In genomic region chr2:172824906-172825784, GRCm38 (mm10) we compare ENCODE assay signal across 8 mouse cellular contexts.
DNase-seq lines count a peak whose midpoint lies in the region; ATAC-seq and TF ChIP-seq lines count a peak whose summit lies in the region.

No protein-coding gene starts in this region.

- no peaks in the 10 kb centered on the region for H3K9me3 ChIP-seq in forebrain, postnatal 0 days (ENCODE audit: low read length)
- no peaks in the 10 kb centered on the region for H3K9me3 ChIP-seq in hindbrain, embryonic 13.5 days
- no peaks in the 10 kb centered on the region for H3K9me3 ChIP-seq in midbrain, embryonic 10.5 days (replicated peaks)
- H3K9me3 ChIP-seq in stomach, postnatal 0 days (ENCODE audit: control insufficient read depth, low read length), result no peaks in the 10 kb centered on the region

- DNase-seq in 3T3-L1 (ENCODE audit: low read depth, low spot score), result peak; percentile 4
- peak; percentile 93 for DNase-seq in ZHBTc4 (ENCODE audit: low read depth, low spot score)
- DNase-seq in forebrain, postnatal 0 days, result peak; percentile 81
- peak; percentile 64 to 71 for DNase-seq in left cerebral cortex, postnatal 25 days (ENCODE audit: low spot score in 2 of 2)
- peak; percentile 72 for DNase-seq in midbrain, embryonic 10.5 days (ENCODE audit: low spot score)
- peak; percentile 83 for DNase-seq in stomach, postnatal 0 days (ENCODE audit: low spot score)

- H3K36me3 ChIP-seq in forebrain, postnatal 0 days (ENCODE audit: insufficient read depth), result no peaks in the 10 kb centered on the region
- H3K36me3 ChIP-seq in hindbrain, embryonic 13.5 days, result no peaks in the 10 kb centered on the region
- no peaks in the 10 kb centered on the region for H3K36me3 ChIP-seq in midbrain, embryonic 10.5 days
- no peaks in the 10 kb centered on the region for H3K36me3 ChIP-seq in stomach, postnatal 0 days (ENCODE audit: control insufficient read depth, insufficient read depth, low read length)

- peak overlapping the region; percentile 38 for H3K4me2 ChIP-seq in forebrain, postnatal 0 days (ENCODE audit: low read depth)
- peak overlapping the region; percentile 48 for H3K4me2 ChIP-seq in hindbrain, embryonic 13.5 days
- H3K4me2 ChIP-seq in stomach, postnatal 0 days (replicated peaks; ENCODE audit: low read depth), result peak overlapping the region; percentile 47

- peak; percentile 79 for TF ChIP-seq CTCF in forebrain, postnatal 0 days (IDR thresholded peaks at IDR 0.05; ENCODE audit: low read depth)
- peak; percentile 89 for TF ChIP-seq CTCF in stomach, postnatal 0 days (IDR thresholded peaks at IDR 0.05; ENCODE audit: low read depth)

- H3K4me3 ChIP-seq in forebrain, postnatal 0 days (ENCODE audit: low read depth, low read length), result peak overlapping the region; percentile 7; the same call in 1 of the 2 replicates
- H3K4me3 ChIP-seq in hindbrain, embryonic 13.5 days, result peak overlapping the region; percentile 11; the same call in 1 of the 2 replicates
- H3K4me3 ChIP-seq in midbrain, embryonic 10.5 days, result peak overlapping the region; percentile 30
- no peak overlapping the region for H3K4me3 ChIP-seq in stomach, postnatal 0 days (ENCODE audit: low read depth, low read length)

- H3K9ac ChIP-seq in forebrain, postnatal 0 days, result no peak overlapping the region
- no peak overlapping the region for H3K9ac ChIP-seq in hindbrain, embryonic 13.5 days
- H3K9ac ChIP-seq in stomach, postnatal 0 days (ENCODE audit: low read length), result no peak overlapping the region

- H3K27ac ChIP-seq in forebrain, postnatal 0 days (ENCODE audit: low read depth, low read length), result no peak overlapping the region
- H3K27ac ChIP-seq in hindbrain, embryonic 13.5 days, result no peak overlapping the region
- no peak overlapping the region for H3K27ac ChIP-seq in midbrain, embryonic 10.5 days (replicated peaks)
- H3K27ac ChIP-seq in stomach, postnatal 0 days (replicated peaks), result 0 out of 2 replicates have a peak overlapping the region, but pooled peaks have one; percentile 30

- 0 out of 2 replicates have a peak, but pooled peaks cover 5% of the 10 kb centered on the region for H3K4me1 ChIP-seq in forebrain, postnatal 0 days (ENCODE audit: insufficient read depth)
- peaks cover 15% of the 10 kb centered on the region for H3K4me1 ChIP-seq in hindbrain, embryonic 13.5 days (replicated peaks)
- H3K4me1 ChIP-seq in midbrain, embryonic 10.5 days, result peaks cover 34% of the 10 kb centered on the region
- H3K4me1 ChIP-seq in stomach, postnatal 0 days (replicated peaks; ENCODE audit: control insufficient read depth, insufficient read depth), result no peaks in the 10 kb centered on the region; the same call in 1 of the 2 replicates

- intact Hi-C loops in left cerebral cortex, postnatal 25 days (cut with DNase I), result loop anchor here (2.0 kb wide), 1 partner anchor 348 kb away; no protein-coding TSS in a partner anchor

- TF ChIP-seq EP300 in stomach, postnatal 0 days (optimal IDR thresholded peaks at IDR 0.05), result no peak

- peaks cover 7% of the 10 kb centered on the region; the same call in 1 of the 2 replicates for H3K27me3 ChIP-seq in forebrain, postnatal 0 days (ENCODE audit: insufficient read depth, low read length)
- peaks cover 65% of the 10 kb centered on the region for H3K27me3 ChIP-seq in hindbrain, embryonic 13.5 days
- peaks cover 91% of the 10 kb centered on the region for H3K27me3 ChIP-seq in midbrain, embryonic 10.5 days (ENCODE audit: low read depth, poor library complexity, severe bottlenecking)
- no peaks in the 10 kb centered on the region for H3K27me3 ChIP-seq in stomach, postnatal 0 days (ENCODE audit: control insufficient read depth, insufficient read depth, low read length)

- WGBS in forebrain, postnatal 0 days, result 18% methylated on average over 43 of the region's 43 CpGs
- 21% methylated on average over 43 of the region's 43 CpGs for WGBS in hindbrain, embryonic 13.5 days
- 21% methylated on average over 43 of the region's 43 CpGs for WGBS in midbrain, embryonic 10.5 days
- 15% methylated on average over 43 of the region's 43 CpGs for WGBS in stomach, postnatal 0 days

- ATAC-seq in forebrain, postnatal 0 days, result peak; percentile 79
- ATAC-seq in hindbrain, embryonic 13.5 days (ENCODE audit: low FRiP score), result peak; percentile 66
- ATAC-seq in stomach, postnatal 0 days (ENCODE audit: low FRiP score, low TSS enrichment), result peak; percentile 53
- ATAC-seq in inflammation-experienced regulatory T-cells, adult 6 months, result no peak

Comparison
In these comparisons a context has a peak if more than half of its experiments do, and no peak if none do; other contexts are left out.
1. DNase-seq: peak in every context shown above with its lines; median percentile 93 in ZHBTc4; 83 in stomach, postnatal 0 days; 81 in forebrain, postnatal 0 days; 72 in midbrain, embryonic 10.5 days; 68 in left cerebral cortex, postnatal 25 days; 4 in 3T3-L1.